Mouse (Mus musculus): ENCODE results near the gene Vgll4.

DNA sequence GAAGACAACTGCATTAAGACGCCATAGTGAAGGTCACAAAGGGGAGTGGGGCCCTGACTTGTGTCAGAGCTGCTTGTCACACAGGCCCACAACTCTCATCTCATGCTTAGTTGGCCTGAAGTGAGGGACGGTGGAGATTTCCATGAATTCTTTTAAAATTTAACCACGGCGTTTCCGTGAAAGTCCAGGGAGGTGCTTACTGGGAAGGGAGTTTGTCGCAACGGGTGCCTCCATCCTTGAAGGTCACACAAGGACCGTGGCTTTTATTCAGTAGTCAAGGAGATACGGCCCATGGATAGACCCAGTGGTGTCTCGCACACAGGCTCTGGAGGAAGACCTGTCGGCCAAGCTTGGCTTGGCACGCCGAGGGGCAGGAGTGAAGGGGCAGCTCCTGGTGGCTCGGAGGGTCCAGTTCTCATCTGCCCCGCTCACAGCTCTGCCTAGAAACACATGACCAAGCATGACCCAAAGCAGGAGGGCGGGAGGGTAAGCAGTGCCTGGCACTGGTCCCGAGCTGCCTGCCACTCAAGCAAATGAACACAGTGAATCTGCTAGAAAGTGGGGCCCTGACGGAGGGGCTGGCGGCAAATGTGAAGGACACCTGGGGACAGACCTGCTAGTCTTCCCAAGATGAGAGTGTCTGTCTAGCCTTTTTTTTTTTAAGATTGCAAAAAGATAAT, 90.8 kb downstream of the Vgll4 start:
- TF ChIP-seq GATA1 (IDR thresholded peaks at IDR 0.05; ENCODE audit: low read length) (no peak), TAL1 (IDR thresholded peaks at IDR 0.05; ENCODE audit: low read length) (no peak)

All from erythroblast, embryonic 14.5 days (primary cell).